Mouse (Mus musculus) CH12.LX (cell line): Measurements from ENCODE around the gene Npas3. TPM values are rescaled to one million over a fixed set of nuclear protein-coding genes. Genes with fewer than 3 reads are reported as not detected.

Source experiments
- DNase-seq: peaks from one replicate; pipeline ENCODE4 v3.0.0-alpha.2; 2013; ENCODE audit errors: extremely low read depth
- H3K27ac ChIP-seq: 2 replicates; pipeline ENCODE4 v1.5.1; 2012; ENCODE audit warnings: low read depth, mild to moderate bottlenecking, control low read depth, moderate library complexity; ENCODE audit not compliant: insufficient read depth
- H3K27me3 ChIP-seq: replicated peaks from 2 replicates; pipeline ENCODE3; 2012; ENCODE audit warnings: inconsistent platforms
- H3K36me3 ChIP-seq, 2 experiments: replicated peaks in 1 of 2; 2 replicates each; pipeline versions ENCODE3 to v1.6.1; 2012; ENCODE audit warnings: inconsistent platforms in 1 of 2, low read length in 1 of 2, mild to moderate bottlenecking in 1 of 2, mixed read lengths in 1 of 2, moderate library complexity in 1 of 2; ENCODE audit not compliant: control insufficient read depth in 1 of 2, insufficient read depth in 1 of 2
- H3K4me1 ChIP-seq, 2 experiments: 2 replicates each; pipeline ENCODE4 v1.6.1; 2012; ENCODE audit warnings: inconsistent platforms in 1 of 2, moderate library complexity in 1 of 2; ENCODE audit not compliant: insufficient read depth in 2 of 2, control insufficient read depth in 1 of 2
- H3K4me2 ChIP-seq: 2 replicates; pipeline ENCODE4 v1.6.1; 2012; ENCODE audit warnings: low read depth, mild to moderate bottlenecking, control low read depth; ENCODE audit not compliant: poor library complexity, insufficient read depth, severe bottlenecking
- H3K4me3 ChIP-seq, 3 experiments: fragments of 150-350 bp in 1 of 3; sonication (generic) in 1 of 3; replicated peaks in 1 of 3; 2 replicates each; pipeline versions ENCODE3 to v1.5.1; 2011 to 2012; ENCODE audit warnings: low read depth in 2 of 3, low read length in 2 of 3, mild to moderate bottlenecking in 2 of 3, moderate library complexity in 2 of 3, control low read depth in 1 of 3, improper control_type of control experiment in 1 of 3, inconsistent platforms in 1 of 3, mixed read lengths in 1 of 3; ENCODE audit not compliant: poor library complexity in 1 of 3
- H3K79me2 ChIP-seq: replicated peaks from 2 replicates; pipeline ENCODE4 v1.6.1; 2012; ENCODE audit warnings: mild to moderate bottlenecking, moderate library complexity; ENCODE audit not compliant: control insufficient read depth, poor library complexity, insufficient read depth, severe bottlenecking; ENCODE audit errors: extremely low read depth
- H3K9ac ChIP-seq: 2 replicates; pipeline ENCODE4 v1.6.1; 2012; ENCODE audit warnings: low read depth, mild to moderate bottlenecking, control low read depth, moderate library complexity; ENCODE audit not compliant: insufficient read depth
- H3K9me3 ChIP-seq: replicated peaks from 2 replicates; pipeline ENCODE3; 2012; ENCODE audit warnings: low read length, inconsistent platforms, mixed read lengths
- CHD1 ChIP-seq: IDR thresholded peaks from 2 replicates; pipeline ENCODE4 v1.6.1; 2012; ENCODE audit warnings: low read depth, low read length, improper control_type of control experiment, inconsistent platforms
- CHD2 ChIP-seq: IDR thresholded peaks from 2 replicates; pipeline ENCODE4 v1.6.1; 2011; ENCODE audit warnings: low read length, improper control_type of control experiment
- HCFC1 ChIP-seq: IDR thresholded peaks from 2 replicates; pipeline ENCODE4 v1.6.1; 2012; ENCODE audit warnings: low read depth, mild to moderate bottlenecking, inconsistent platforms, low read length, improper control_type of control experiment
- IRF4 ChIP-seq: IDR thresholded peaks from 2 replicates; pipeline ENCODE4 v1.6.1; 2014; ENCODE audit warnings: low read depth, mild to moderate bottlenecking, inconsistent platforms, low read length, improper control_type of control experiment
- JUN ChIP-seq: IDR thresholded peaks from 2 replicates; pipeline ENCODE4 v1.6.1; 2011; ENCODE audit warnings: low read depth, mild to moderate bottlenecking, low read length, improper control_type of control experiment, moderate library complexity; ENCODE audit not compliant: insufficient read depth
- KAT2A ChIP-seq: IDR thresholded peaks from 2 replicates; pipeline ENCODE4 v1.6.1; 2012; ENCODE audit warnings: low read length, improper control_type of control experiment, inconsistent platforms; ENCODE audit not compliant: insufficient replicate concordance
- MAFK ChIP-seq: IDR thresholded peaks from 2 replicates; pipeline ENCODE4 v1.6.1; 2011; ENCODE audit warnings: low read length, improper control_type of control experiment; ENCODE audit not compliant: insufficient replicate concordance
- MAX ChIP-seq: IDR thresholded peaks from 2 replicates; pipeline ENCODE4 v1.6.1; 2011; ENCODE audit warnings: low read length, improper control_type of control experiment
- MAZ ChIP-seq: IDR thresholded peaks from 2 replicates; pipeline ENCODE4 v1.6.1; 2012; ENCODE audit warnings: low read depth, mild to moderate bottlenecking, inconsistent platforms, low read length, improper control_type of control experiment, moderate library complexity
- MEF2A ChIP-seq: IDR thresholded peaks from 2 replicates; pipeline ENCODE4 v1.6.1; 2014; ENCODE audit warnings: low read depth, mild to moderate bottlenecking, inconsistent platforms, low read length, improper control_type of control experiment, borderline replicate concordance
- MXI1 ChIP-seq: IDR thresholded peaks from 2 replicates; pipeline ENCODE4 v1.6.1; 2011; ENCODE audit warnings: mild to moderate bottlenecking, low read depth, low read length, improper control_type of control experiment
- MYC ChIP-seq: IDR thresholded peaks from 2 replicates; pipeline ENCODE4 v1.6.1; 2011; ENCODE audit warnings: low read depth, mild to moderate bottlenecking, improper control_type of control experiment, low read length
- NELFE ChIP-seq: IDR thresholded peaks from 2 replicates; pipeline ENCODE4 v1.6.1; 2011; ENCODE audit warnings: low read depth, low read length, improper control_type of control experiment
- NRF1 ChIP-seq: IDR thresholded peaks from 2 replicates; pipeline ENCODE4 v1.6.1; 2014; ENCODE audit warnings: low read depth, mild to moderate bottlenecking, inconsistent platforms, low read length, improper control_type of control experiment, moderate library complexity
- PAX5 ChIP-seq: IDR thresholded peaks from 2 replicates; pipeline ENCODE4 v1.6.1; 2012; ENCODE audit warnings: low read length, inconsistent platforms, mixed read lengths
- POLR2A ChIP-seq: IDR thresholded peaks from 2 replicates; pipeline ENCODE4 v1.6.1; 2011; ENCODE audit warnings: low read depth, mild to moderate bottlenecking, improper control_type of control experiment, low read length
- RAD21 ChIP-seq: IDR thresholded peaks from 2 replicates; pipeline ENCODE4 v1.6.1; 2011; ENCODE audit warnings: low read depth, mild to moderate bottlenecking, low read length, improper control_type of control experiment, moderate library complexity
- RCOR1 ChIP-seq: conservative IDR thresholded peaks from 2 replicates; pipeline ENCODE4 v1.6.1; 2012; ENCODE audit warnings: low read depth, mild to moderate bottlenecking, inconsistent platforms, low read length, improper control_type of control experiment
- SIN3A ChIP-seq: IDR thresholded peaks from 2 replicates; pipeline ENCODE4 v1.6.1; 2012; ENCODE audit warnings: low read length, improper control_type of control experiment, inconsistent platforms
- TBP ChIP-seq: conservative IDR thresholded peaks from 2 replicates; pipeline ENCODE4 v1.6.1; 2011; ENCODE audit warnings: low read depth, low read length, improper control_type of control experiment
- TCF12 ChIP-seq: IDR thresholded peaks from 2 replicates; pipeline ENCODE4 v1.6.1; 2014; ENCODE audit warnings: low read depth, mild to moderate bottlenecking, inconsistent platforms, low read length, improper control_type of control experiment
- UBTF ChIP-seq: IDR thresholded peaks from 2 replicates; pipeline ENCODE4 v1.6.1; 2012; ENCODE audit warnings: low read depth, mild to moderate bottlenecking, inconsistent platforms, low read length, improper control_type of control experiment, moderate library complexity
- USF1 ChIP-seq: IDR thresholded peaks from 2 replicates; pipeline ENCODE4 v1.6.1; 2014; ENCODE audit warnings: low read depth, mild to moderate bottlenecking, inconsistent platforms, low read length, improper control_type of control experiment
- USF2 ChIP-seq: conservative IDR thresholded peaks from 2 replicates; pipeline ENCODE4 v1.6.1; 2011; ENCODE audit warnings: low read depth, low read length, improper control_type of control experiment
- ZC3H11A ChIP-seq: IDR thresholded peaks from 2 replicates; pipeline ENCODE4 v1.6.1; 2012; ENCODE audit warnings: low read depth, mild to moderate bottlenecking, inconsistent platforms, low read length, improper control_type of control experiment
- ZMIZ1 ChIP-seq: IDR thresholded peaks from 2 replicates; pipeline ENCODE4 v1.6.1; 2012; ENCODE audit warnings: low read depth, mild to moderate bottlenecking, inconsistent platforms, low read length, improper control_type of control experiment
- ZNF384 ChIP-seq: IDR thresholded peaks from 2 replicates; pipeline ENCODE4 v1.6.1; 2012; ENCODE audit warnings: low read depth, low read length, improper control_type of control experiment, inconsistent platforms
- dilution Hi-C: fragments of 300-500 bp; cut with MboI; formaldehyde crosslinking; loops from 2 replicates; pipeline ENCODE4 v1.14.3; 2020; ENCODE audit warnings: low sequenced_read_pairs; ENCODE audit not compliant: extremely low pct_unique_long_range_greater_than_20kb, extremely low pct_ligation_motif_present
- in situ Hi-C: fragments of 300-500 bp; cut with MboI; formaldehyde crosslinking; loops from 3 replicates; pipeline ENCODE4 v1.14.3; 2019; ENCODE audit warnings: low sequenced_read_pairs, low pct_ligation_motif_present, low pct_unique_long_range_greater_than_20kb, mixed read lengths
- polyA plus RNA-seq: library from polyadenylated mRNA; unstranded; fragments of >175 nt; gene quantifications from 2 replicates; pipeline ENCODE4 v1.2.1, GENCODE M21; 2012; ENCODE audit warnings: low read depth; ENCODE audit not compliant: insufficient read length
- total RNA-seq, 2 experiments: library from RNA; depleted of rRNA; stranded (reverse); fragments of 300-350 nt in 1 of 2; fragments of >200 nt in 1 of 2; gene quantifications; 2 replicates each; pipeline ENCODE4 v1.2.3; 2012 to 2014

The Npas3 gene
- total and polyA plus RNA-seq, 3 experiments, result 0.13 TPM; not detected in 1

DNA sequence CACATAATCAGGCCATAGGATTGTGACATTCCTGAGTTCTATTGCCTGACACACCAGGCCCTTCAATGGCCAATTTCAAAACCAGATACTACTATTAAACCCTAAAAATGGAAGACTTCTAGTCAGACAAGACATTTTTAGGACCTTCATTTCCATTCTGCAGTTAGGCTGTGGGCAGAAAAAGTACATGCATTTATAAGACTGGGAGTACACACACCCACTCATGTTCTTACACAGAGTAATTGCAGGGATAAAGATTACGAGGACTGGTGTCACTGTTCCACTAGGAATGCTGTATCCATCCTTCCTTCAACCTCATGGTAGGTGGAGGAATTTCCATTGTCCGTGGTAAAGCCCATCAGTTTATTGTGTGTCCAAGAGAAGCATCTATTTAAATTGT is 661.7 kb downstream of the Npas3 start:
- Histone ChIP-seq H3K9me3 (no peaks in the 10 kb centered on the region), H3K27ac (no peak overlapping the region), H3K9ac (no peak overlapping the region), H3K79me2 (no peaks in the 10 kb centered on the region), H3K4me3 (no peak overlapping the region), H3K36me3 (no peaks in the 10 kb centered on the region), H3K4me1 (no peaks in the 10 kb centered on the region), H3K4me2 (no peak overlapping the region), H3K27me3 (no peaks in the 10 kb centered on the region)
- no peak for TF ChIP-seq USF1
- TF ChIP-seq MAX, result no peak
- TF ChIP-seq CHD2, result no peak
- no peak for TF ChIP-seq RAD21
- no peak for TF ChIP-seq ZNF384
- TF ChIP-seq NELFE, result no peak
- no peak for TF ChIP-seq TBP
- no peak for TF ChIP-seq ZC3H11A
- TF ChIP-seq POLR2A, result no peak
- TF ChIP-seq MEF2A, result no peak
- no peak for TF ChIP-seq IRF4
- no peak for TF ChIP-seq MAZ
- no peak for TF ChIP-seq UBTF
- no peak for TF ChIP-seq MXI1
- no peak for TF ChIP-seq HCFC1
- no peak for TF ChIP-seq TCF12
- no peak for TF ChIP-seq NRF1
- TF ChIP-seq MAFK, result no peak
- no peak for DNase-seq
- in situ Hi-C loops, result no loop called here
- dilution Hi-C loops, result no loop called here

DNA sequence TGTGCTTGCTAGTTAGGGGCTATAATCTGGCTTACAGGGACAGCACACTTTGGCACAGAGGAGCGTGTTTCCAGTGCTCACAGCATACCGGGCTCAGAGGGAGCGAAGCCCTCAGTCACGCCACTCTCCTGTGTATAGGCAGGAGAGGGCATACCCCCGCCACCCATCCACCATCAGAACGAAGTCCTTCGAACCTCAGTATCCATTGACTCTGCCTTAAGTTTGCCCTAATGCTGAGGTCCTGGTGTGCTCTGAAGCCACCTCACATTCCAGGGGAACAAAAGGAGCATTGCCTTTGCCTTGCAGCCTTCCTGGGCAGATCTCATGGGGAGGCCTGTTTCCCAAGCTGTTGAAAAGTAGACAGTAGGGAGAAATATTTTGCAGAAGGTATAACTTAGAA is 673.7 kb downstream of the Npas3 start:
- H3K4me2 ChIP-seq, result no peak overlapping the region
- no peaks in the 10 kb centered on the region for H3K79me2 ChIP-seq
- TF ChIP-seq MAZ (no peak), KAT2A (no peak), ZMIZ1 (no peak), CHD1 (no peak), NELFE (no peak), NRF1 (no peak), MEF2A (no peak), PAX5 (no peak), MAFK (no peak), JUN (no peak), ZNF384 (no peak), USF1 (no peak), CHD2 (no peak), RCOR1 (no peak), TCF12 (no peak), USF2 (no peak), MYC (no peak), SIN3A (no peak)
- no peak overlapping the region for H3K4me3 ChIP-seq
- H3K36me3 ChIP-seq, result no peaks in the 10 kb centered on the region
- dilution Hi-C loops (no loop called here), in situ Hi-C loops (no loop called here)
- no peak overlapping the region for H3K9ac ChIP-seq
- H3K27ac ChIP-seq, result no peak overlapping the region
- H3K9me3 ChIP-seq, result no peaks in the 10 kb centered on the region
- no peaks in the 10 kb centered on the region for H3K27me3 ChIP-seq
- no peaks in the 10 kb centered on the region for H3K4me1 ChIP-seq
- DNase-seq, result no peak
